Mouse (Mus musculus) retina, postnatal 1 day (tissue): ENCODE measurements around the gene Vamp5.
A peak's percentile ranks its signal among the peaks of the same experiment; 100 is the strongest.

Experiments used
- DNase-seq: peaks from one replicate; pipeline ENCODE4 v3.0.0-alpha.2; 2012

The Vamp5 gene

GRCm38 (mm10) chr6:72344396-72345073 lies 35.7 kb downstream of the Vamp5 start:
- no peak for DNase-seq

- no peak for DNase-seq
Measured at GRCm38 (mm10) chr6:72340481-72340880, 39.8 kb downstream of the Vamp5 start.

- DNase-seq: no peak
Measured at GRCm38 (mm10) chr6:72333111-72333510, 47.2 kb downstream of the Vamp5 start.

- DNase-seq: no peak
Measured at GRCm38 (mm10) chr6:72330133-72330532, 50.1 kb downstream of the Vamp5 start.

- DNase-seq: no peak
Measured at GRCm38 (mm10) chr6:72329019-72329418, 51.2 kb downstream of the Vamp5 start.

- DNase-seq: no peak
Measured at GRCm38 (mm10) chr6:72326274-72326673, 54.0 kb downstream of the Vamp5 start.

- no peak for DNase-seq
Measured at GRCm38 (mm10) chr6:72323786-72324508, 56.3 kb downstream of the Vamp5 start.

GRCm38 (mm10) chr6:72322936-72323335 lies 57.3 kb downstream of the Vamp5 start:
- DNase-seq: no peak

- peak; percentile 42 for DNase-seq
Measured at GRCm38 (mm10) chr6:72319019-72319418, 61.2 kb downstream of the Vamp5 start.
